Mouse (Mus musculus): Measurements from ENCODE around the gene Igdcc4.

- no peak for TF ChIP-seq POLR2A (IDR thresholded peaks at IDR 0.05; ENCODE audit: insufficient read depth, low read depth, low read length)
- TF ChIP-seq EP300 (IDR thresholded peaks at IDR 0.05; ENCODE audit: insufficient read depth, low read depth, low read length): no peak
- TF ChIP-seq CTCF (IDR thresholded peaks at IDR 0.05): no peak
Observed at GRCm38 (mm10) chr9:65115891-65116290, 14.6 kb downstream of the Igdcc4 start.
